Mouse (Mus musculus): ENCODE data around the gene Acer3. TPM values are rescaled to one million over a fixed set of nuclear protein-coding genes. Genes with fewer than 3 reads are reported as not detected.
"Not testable (repeated sequence)": the region's sequence is repeated elsewhere in the genome, so short reads cannot be mapped to it uniquely, and the experiment has no call there.

Acer3 gene
- polyA plus RNA-seq, 1 experiment, result 11.3 TPM

GRCm38 (mm10) chr7:98190578-98190977 is 130.4 kb downstream of the Acer3 start:
- H3K27ac ChIP-seq (ENCODE audit: control insufficient read depth, insufficient read depth, low read depth, low read length), result no peak overlapping the region
- TF ChIP-seq CTCF (IDR thresholded peaks at IDR 0.05; ENCODE audit: control insufficient read depth, insufficient read depth, insufficient replicate concordance, low read depth, low read length) (no peak), POLR2A (IDR thresholded peaks at IDR 0.05; ENCODE audit: control insufficient read depth, low read depth, low read length) (no peak)
- no peak overlapping the region for H3K4me3 ChIP-seq (ENCODE audit: control insufficient read depth, low read depth, low read length)
- H3K27me3 ChIP-seq (ENCODE audit: control insufficient read depth, insufficient read depth, low read length), result no peaks in the 10 kb centered on the region
- no peaks in the 10 kb centered on the region for H3K36me3 ChIP-seq (ENCODE audit: control insufficient read depth, insufficient read depth, low read length)
- peaks cover 8% of the 10 kb centered on the region for H3K4me1 ChIP-seq (ENCODE audit: control insufficient read depth, insufficient read depth, low read length)

- Histone ChIP-seq H3K4me3 (ENCODE audit: control insufficient read depth, low read depth, low read length) (no peak overlapping the region), H3K27ac (ENCODE audit: control insufficient read depth, insufficient read depth, low read depth, low read length) (no peak overlapping the region), H3K4me1 (ENCODE audit: control insufficient read depth, insufficient read depth, low read length) (peaks cover 11% of the 10 kb centered on the region), H3K27me3 (ENCODE audit: control insufficient read depth, insufficient read depth, low read length) (no peaks in the 10 kb centered on the region), H3K36me3 (ENCODE audit: control insufficient read depth, insufficient read depth, low read length) (no peaks in the 10 kb centered on the region)
- TF ChIP-seq CTCF (IDR thresholded peaks at IDR 0.05; ENCODE audit: control insufficient read depth, insufficient read depth, insufficient replicate concordance, low read depth, low read length), result no peak
These were observed 131.3 kb downstream of the Acer3 start for GRCm38 (mm10) chr7:98189745-98190144.

DNA sequence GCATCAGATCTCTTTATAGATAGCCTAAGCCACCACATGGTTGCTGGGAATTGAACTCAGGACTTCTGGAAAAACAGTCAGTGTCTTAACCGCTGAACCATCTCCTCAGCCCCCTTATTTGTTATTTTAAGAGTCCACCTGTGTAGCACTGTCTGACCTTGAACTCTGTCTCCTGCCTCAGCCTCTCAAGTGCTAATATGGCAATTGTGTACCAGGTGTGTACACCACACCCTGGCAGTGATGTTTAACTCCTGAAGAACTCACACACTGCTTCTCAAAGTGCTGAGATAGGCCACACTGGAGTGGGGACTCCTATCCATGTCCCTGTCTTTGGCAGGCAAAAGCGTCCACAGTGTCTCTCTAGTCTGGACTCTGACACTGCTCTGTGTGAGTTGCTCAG is 132.3 kb downstream of the Acer3 start:
- no peak for TF ChIP-seq CTCF (IDR thresholded peaks at IDR 0.05; ENCODE audit: control insufficient read depth, insufficient read depth, insufficient replicate concordance, low read depth, low read length)
- TF ChIP-seq POLR2A (IDR thresholded peaks at IDR 0.05; ENCODE audit: control insufficient read depth, low read depth, low read length), result no peak
- H3K4me1 ChIP-seq (ENCODE audit: control insufficient read depth, insufficient read depth, low read length), result peaks cover 6% of the 10 kb centered on the region
- no peak overlapping the region for H3K4me3 ChIP-seq (ENCODE audit: control insufficient read depth, low read depth, low read length)
- no peaks in the 10 kb centered on the region for H3K27me3 ChIP-seq (ENCODE audit: control insufficient read depth, insufficient read depth, low read length)
- H3K36me3 ChIP-seq (ENCODE audit: control insufficient read depth, insufficient read depth, low read length), result no peaks in the 10 kb centered on the region
- H3K27ac ChIP-seq (ENCODE audit: control insufficient read depth, insufficient read depth, low read depth, low read length), result no peak overlapping the region

GRCm38 (mm10) chr7:98188238-98188637 is 132.8 kb downstream of the Acer3 start:
- TF ChIP-seq CTCF (IDR thresholded peaks at IDR 0.05; ENCODE audit: control insufficient read depth, insufficient read depth, insufficient replicate concordance, low read depth, low read length), result no peak
- TF ChIP-seq POLR2A (IDR thresholded peaks at IDR 0.05; ENCODE audit: control insufficient read depth, low read depth, low read length), result no peak

GRCm38 (mm10) chr7:98187332-98187731 is 133.7 kb downstream of the Acer3 start:
- H3K4me1 ChIP-seq (ENCODE audit: control insufficient read depth, insufficient read depth, low read length); H3K36me3 ChIP-seq (ENCODE audit: control insufficient read depth, insufficient read depth, low read length); H3K4me3 ChIP-seq (ENCODE audit: control insufficient read depth, low read depth, low read length); H3K27me3 ChIP-seq (ENCODE audit: control insufficient read depth, insufficient read depth, low read length); H3K27ac ChIP-seq (ENCODE audit: control insufficient read depth, insufficient read depth, low read depth, low read length): not testable (repeated sequence)

More at GRCm38 (mm10) chr7:98188238-98188637, 132.8 kb downstream of the Acer3 start:
- Histone ChIP-seq H3K4me3 (ENCODE audit: control insufficient read depth, low read depth, low read length) (no peak overlapping the region), H3K36me3 (ENCODE audit: control insufficient read depth, insufficient read depth, low read length) (no peaks in the 10 kb centered on the region), H3K27ac (ENCODE audit: control insufficient read depth, insufficient read depth, low read depth, low read length) (no peak overlapping the region), H3K27me3 (ENCODE audit: control insufficient read depth, insufficient read depth, low read length) (no peaks in the 10 kb centered on the region), H3K4me1 (ENCODE audit: control insufficient read depth, insufficient read depth, low read length) (peaks cover 2% of the 10 kb centered on the region; the same call in 1 of the 2 replicates)

DNA sequence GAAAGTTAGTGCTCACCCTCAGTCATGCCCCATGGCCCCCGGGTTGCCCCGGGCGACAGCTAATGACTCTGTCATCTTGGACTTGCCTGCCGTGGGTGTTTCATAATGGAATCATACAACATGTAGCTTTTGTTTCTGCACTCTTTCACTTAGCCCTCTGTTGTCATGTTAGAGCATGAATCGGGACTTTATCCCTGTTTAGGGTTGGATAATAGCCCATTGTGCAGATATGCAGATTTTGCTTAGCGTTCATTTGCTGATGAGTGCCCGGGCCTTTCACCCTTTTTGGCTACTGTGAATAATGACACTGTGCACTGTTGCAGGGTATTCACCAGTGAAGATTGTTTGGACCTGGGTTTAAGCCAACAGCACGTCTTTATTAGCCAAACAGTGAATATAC is 134.4 kb downstream of the Acer3 start:
- TF ChIP-seq POLR2A (IDR thresholded peaks at IDR 0.05; ENCODE audit: control insufficient read depth, low read depth, low read length), result no peak
- no peak for TF ChIP-seq CTCF (IDR thresholded peaks at IDR 0.05; ENCODE audit: control insufficient read depth, insufficient read depth, insufficient replicate concordance, low read depth, low read length)
- H3K27ac ChIP-seq (ENCODE audit: control insufficient read depth, insufficient read depth, low read depth, low read length), result no peak overlapping the region
- H3K27me3 ChIP-seq (ENCODE audit: control insufficient read depth, insufficient read depth, low read length), result no peaks in the 10 kb centered on the region
- no peaks in the 10 kb centered on the region for H3K36me3 ChIP-seq (ENCODE audit: control insufficient read depth, insufficient read depth, low read length)
- no peak overlapping the region for H3K4me3 ChIP-seq (ENCODE audit: control insufficient read depth, low read depth, low read length)
- H3K4me1 ChIP-seq (ENCODE audit: control insufficient read depth, insufficient read depth, low read length), result peaks cover 2% of the 10 kb centered on the region; the same call in 1 of the 2 replicates

- Histone ChIP-seq H3K27ac (ENCODE audit: control insufficient read depth, insufficient read depth, low read depth, low read length) (no peak overlapping the region), H3K36me3 (ENCODE audit: control insufficient read depth, insufficient read depth, low read length) (no peaks in the 10 kb centered on the region), H3K27me3 (ENCODE audit: control insufficient read depth, insufficient read depth, low read length) (no peaks in the 10 kb centered on the region), H3K4me3 (ENCODE audit: control insufficient read depth, low read depth, low read length) (no peak overlapping the region), H3K4me1 (ENCODE audit: control insufficient read depth, insufficient read depth, low read length) (peaks cover 2% of the 10 kb centered on the region; the same call in 1 of the 2 replicates)
- TF ChIP-seq CTCF (IDR thresholded peaks at IDR 0.05; ENCODE audit: control insufficient read depth, insufficient read depth, insufficient replicate concordance, low read depth, low read length), result no peak
- no peak for TF ChIP-seq POLR2A (IDR thresholded peaks at IDR 0.05; ENCODE audit: control insufficient read depth, low read depth, low read length)
These were observed 135.7 kb downstream of the Acer3 start for GRCm38 (mm10) chr7:98185326-98185725.

DNA sequence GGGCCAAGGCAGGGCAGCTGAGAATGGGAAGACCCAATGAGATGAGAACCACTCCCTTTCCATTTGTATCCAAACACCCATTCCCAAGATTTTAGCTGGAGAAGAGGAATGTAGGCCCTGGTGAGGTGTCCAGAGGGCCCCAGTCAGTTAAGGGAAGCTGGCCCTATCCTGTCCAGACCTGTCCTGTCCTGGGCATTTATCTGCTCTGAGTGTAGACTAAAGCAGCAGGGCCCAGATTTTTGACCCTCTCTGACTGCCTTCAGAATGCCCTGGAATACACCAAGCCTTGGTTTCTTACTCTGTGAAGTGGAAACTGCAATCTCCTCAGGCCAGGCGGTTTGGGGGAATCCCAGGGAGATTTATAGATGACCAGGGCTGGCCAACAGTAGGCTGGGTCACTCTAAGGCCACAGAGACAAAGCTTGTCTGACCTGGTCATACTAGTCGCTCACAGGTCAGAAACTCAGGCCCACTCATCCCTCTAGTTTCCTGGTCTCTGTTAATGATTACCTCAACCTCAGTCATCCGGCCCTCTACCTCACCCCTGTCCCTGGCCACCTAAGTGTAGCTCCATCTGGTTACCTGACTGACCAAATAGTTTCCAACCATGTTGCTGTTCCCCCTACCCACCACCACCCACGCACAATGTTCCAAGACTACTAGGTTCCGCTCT is 142.3 kb downstream of the Acer3 start:
- no peaks in the 10 kb centered on the region for H3K36me3 ChIP-seq (ENCODE audit: control insufficient read depth, insufficient read depth, low read length)
- peak overlapping the region; percentile 87 for H3K4me3 ChIP-seq (ENCODE audit: control insufficient read depth, low read depth, low read length)
- peak overlapping the region; percentile 3; the same call in 1 of the 2 replicates for H3K27ac ChIP-seq (ENCODE audit: control insufficient read depth, insufficient read depth, low read depth, low read length)
- H3K4me1 ChIP-seq (ENCODE audit: control insufficient read depth, insufficient read depth, low read length), result peaks cover 14% of the 10 kb centered on the region
- TF ChIP-seq POLR2A (IDR thresholded peaks at IDR 0.05; ENCODE audit: control insufficient read depth, low read depth, low read length) (no peak), CTCF (IDR thresholded peaks at IDR 0.05; ENCODE audit: control insufficient read depth, insufficient read depth, insufficient replicate concordance, low read depth, low read length) (no peak)
- no peaks in the 10 kb centered on the region for H3K27me3 ChIP-seq (ENCODE audit: control insufficient read depth, insufficient read depth, low read length)

All from testis, adult 2 months (tissue).